Mouse (Mus musculus): Measurements from ENCODE around the gene Ntn3.

- no peak for TF ChIP-seq POLR2A (IDR thresholded peaks at IDR 0.05; ENCODE audit: low read depth, low read length)
- no peak for TF ChIP-seq CTCF (IDR thresholded peaks at IDR 0.05; ENCODE audit: borderline replicate concordance, insufficient read depth, low read length)
Measured at GRCm38 (mm10) chr17:24157121-24157520, 52.2 kb downstream of the Ntn3 start.
